Mouse (Mus musculus): ENCODE data around the gene Ap3b2.
"Not testable (repeated sequence)": the region's sequence is repeated elsewhere in the genome, so short reads cannot be mapped to it uniquely, and the experiment has no call there.

Gene Ap3b2

GRCm38 (mm10) chr7:81493331-81494021 lies at the start of gene Ap3b2:
Gene Ap3b2, minus strand, starts transcription at chr7:81493925.
- DNase-seq (ENCODE audit: low read depth): peak; percentile 71

- no peak for DNase-seq (ENCODE audit: low read depth)
Measured at GRCm38 (mm10) chr7:81542934-81543333, 49.2 kb upstream of the Ap3b2 start.

- peak; percentile 13 for DNase-seq (ENCODE audit: low read depth)
Measured at GRCm38 (mm10) chr7:81541924-81542524, 48.3 kb upstream of the Ap3b2 start.

- no peak for DNase-seq (ENCODE audit: low read depth)
Measured at GRCm38 (mm10) chr7:81540999-81541398, 47.3 kb upstream of the Ap3b2 start.

GRCm38 (mm10) chr7:81539565-81539964 lies 45.8 kb upstream of the Ap3b2 start:
- no peak for DNase-seq (ENCODE audit: low read depth)

- DNase-seq (ENCODE audit: low read depth): peak; percentile 64
Measured at GRCm38 (mm10) chr7:81538070-81538675, 44.4 kb upstream of the Ap3b2 start.

- DNase-seq (ENCODE audit: low read depth): no peak
Measured at GRCm38 (mm10) chr7:81536478-81536877, 42.8 kb upstream of the Ap3b2 start.

GRCm38 (mm10) chr7:81531462-81531861 lies 37.7 kb upstream of the Ap3b2 start:
- no peak for DNase-seq (ENCODE audit: low read depth)

- DNase-seq (ENCODE audit: low read depth): no peak
Measured at GRCm38 (mm10) chr7:81528918-81529317, 35.2 kb upstream of the Ap3b2 start.

GRCm38 (mm10) chr7:81523663-81524017 lies 29.9 kb upstream of the Ap3b2 start:
- DNase-seq (ENCODE audit: low read depth): no peak

GRCm38 (mm10) chr7:81523008-81523662 lies 29.4 kb upstream of the Ap3b2 start:
- peak; percentile 95 for DNase-seq (ENCODE audit: low read depth)

GRCm38 (mm10) chr7:81516154-81517030 lies 22.7 kb upstream of the Ap3b2 start:
- DNase-seq (ENCODE audit: low read depth): peak; percentile 14

- DNase-seq (ENCODE audit: low read depth): no peak
Measured at GRCm38 (mm10) chr7:81514906-81515590, 21.3 kb upstream of the Ap3b2 start.

- no peak for DNase-seq (ENCODE audit: low read depth)
Measured at GRCm38 (mm10) chr7:81501050-81501449, 7.3 kb upstream of the Ap3b2 start.

GRCm38 (mm10) chr7:81498181-81498580 lies 4.5 kb upstream of the Ap3b2 start, which contains the start of gene BC048679:
Gene BC048679, minus strand, starts transcription at chr7:81498281.
- no peak for DNase-seq (ENCODE audit: low read depth)

GRCm38 (mm10) chr7:81497171-81497570 lies 3.4 kb upstream of the Ap3b2 start:
- DNase-seq (ENCODE audit: low read depth): no peak

- no peak for DNase-seq (ENCODE audit: low read depth)
Measured at GRCm38 (mm10) chr7:81492628-81493027, 1.1 kb downstream of the Ap3b2 start.

GRCm38 (mm10) chr7:81489649-81490048 lies 4.1 kb downstream of the Ap3b2 start:
- DNase-seq (ENCODE audit: low read depth): peak; percentile 63

- DNase-seq (ENCODE audit: low read depth): peak; percentile 34
Measured at GRCm38 (mm10) chr7:81480800-81481199, 12.9 kb downstream of the Ap3b2 start.

- DNase-seq (ENCODE audit: low read depth): peak; percentile 63
Measured at GRCm38 (mm10) chr7:81479531-81480090, 14.1 kb downstream of the Ap3b2 start.

- DNase-seq (ENCODE audit: low read depth): not testable (repeated sequence)
Measured at GRCm38 (mm10) chr7:81478261-81478660, 15.5 kb downstream of the Ap3b2 start.
